Mouse (Mus musculus) cerebellum, adult 11 months (tissue): Measurements from ENCODE around the gene Tpk1.

Source experiments
- DNase-seq: peaks from one replicate; pipeline ENCODE4 v3.0.0; 2022

Gene Tpk1

GRCm38 (mm10) chr6:43665677-43666546 lies at the start of gene Tpk1:
Tpk1 (minus strand) TSS chr6:43666278.
- DNase-seq = peak; percentile 93

DNA sequence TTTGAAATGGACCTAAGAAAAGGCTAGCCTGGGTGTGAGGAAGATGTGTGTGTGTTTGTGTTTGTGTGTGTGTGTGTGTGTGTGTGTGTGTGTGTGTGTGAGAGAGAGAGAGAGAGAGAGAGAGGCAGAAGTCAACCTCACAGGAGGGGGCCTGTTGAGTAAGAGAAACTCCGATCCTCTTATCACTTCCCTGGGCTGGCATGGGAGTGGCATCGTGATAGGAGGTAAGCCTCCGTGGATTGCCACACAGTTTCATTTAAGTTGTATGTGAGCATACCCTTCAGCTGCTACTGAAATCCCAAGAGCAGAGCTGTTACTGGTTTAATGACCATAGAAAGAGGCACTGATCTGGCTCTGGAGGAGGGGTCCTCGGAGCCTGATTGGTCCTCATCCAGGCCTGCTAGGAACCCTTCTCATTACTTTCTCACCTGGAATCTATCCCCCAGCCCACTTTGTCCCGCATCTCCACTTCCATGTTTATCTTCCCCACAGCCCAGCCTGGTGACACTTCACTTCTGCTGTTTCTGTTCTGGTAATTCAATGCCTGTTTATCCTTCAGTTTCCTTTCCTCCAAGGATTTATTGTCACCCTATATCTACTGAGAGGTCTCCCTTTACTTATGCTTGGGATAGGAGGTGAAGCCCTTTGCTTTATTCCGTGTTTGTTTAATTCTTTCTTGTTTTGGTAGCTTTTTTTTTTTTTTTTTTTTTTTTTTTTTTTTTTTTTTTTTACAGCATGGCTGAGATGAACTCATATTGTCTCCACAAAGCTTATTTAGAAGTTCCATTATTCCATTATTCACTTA lies 36.9 kb upstream of the Tpk1 start:
- no peak for DNase-seq

DNA sequence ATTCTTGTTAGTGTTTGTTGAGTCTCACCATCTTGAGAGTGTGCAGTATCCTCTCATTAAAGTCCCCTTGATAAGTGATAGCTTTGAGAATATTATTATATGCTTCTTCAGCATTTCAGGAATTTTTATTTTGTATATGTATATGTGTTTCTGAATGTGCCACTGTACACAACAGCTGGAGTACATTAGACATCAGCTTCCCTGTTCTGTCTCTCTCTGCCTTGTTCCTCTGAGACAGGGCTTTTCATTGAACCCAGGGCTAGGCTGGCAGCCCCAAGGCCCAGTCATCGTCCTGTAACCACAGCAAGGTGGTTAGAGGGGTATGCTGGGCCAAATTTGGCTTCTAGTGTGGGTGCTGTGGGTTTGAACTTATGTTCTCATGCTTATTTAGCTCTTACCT lies 25.8 kb upstream of the Tpk1 start:
- DNase-seq = no peak

DNA sequence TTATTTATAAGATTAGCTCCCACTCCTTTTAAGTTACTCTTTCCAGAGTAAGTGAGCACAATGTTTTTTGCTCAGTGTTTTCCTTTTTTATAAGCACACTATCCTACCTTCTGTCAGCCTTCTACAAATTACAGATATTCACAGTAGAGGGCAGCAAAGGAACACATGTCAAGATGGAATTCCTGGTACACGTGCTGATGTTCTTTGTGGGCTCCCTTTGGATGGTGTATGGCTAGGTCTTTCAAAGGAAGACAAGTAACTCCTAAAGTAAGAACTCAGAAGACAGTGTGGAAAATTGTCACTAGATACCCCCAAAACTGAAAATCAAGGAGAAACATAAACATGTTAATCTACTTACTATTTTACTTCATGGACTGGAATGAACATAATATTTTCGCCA lies 19.9 kb upstream of the Tpk1 start:
- DNase-seq = no peak

- DNase-seq = no peak
Measured at GRCm38 (mm10) chr6:43682535-43682934, 16.5 kb upstream of the Tpk1 start.

- no peak for DNase-seq
Measured at GRCm38 (mm10) chr6:43678689-43679212, 12.7 kb upstream of the Tpk1 start.

DNA sequence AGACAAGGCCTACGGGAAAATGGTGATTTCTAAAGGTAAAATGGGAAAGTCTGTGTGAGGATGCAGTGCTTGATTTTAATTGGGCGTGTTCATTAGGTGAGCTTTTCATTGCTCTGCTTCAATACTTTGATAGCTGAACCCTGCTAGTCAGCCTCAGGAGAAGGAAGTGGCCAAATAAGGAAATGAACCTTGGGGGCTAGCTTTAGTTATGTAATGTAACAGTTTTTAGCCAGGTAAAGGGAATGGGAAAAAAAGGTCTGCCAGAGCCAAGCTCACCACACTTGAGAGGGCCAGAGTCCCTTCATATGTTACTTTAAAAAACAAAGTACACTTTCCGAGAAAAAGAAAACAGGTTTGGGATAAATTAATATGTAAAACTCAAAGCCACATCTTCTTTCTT lies 11.5 kb upstream of the Tpk1 start:
- DNase-seq = no peak

- no peak for DNase-seq
Measured at GRCm38 (mm10) chr6:43676139-43676538, 10.1 kb upstream of the Tpk1 start.

- no peak for DNase-seq
Measured at GRCm38 (mm10) chr6:43674986-43675760, 9.1 kb upstream of the Tpk1 start.

GRCm38 (mm10) chr6:43670939-43671338 lies 4.9 kb upstream of the Tpk1 start:
- DNase-seq = no peak

DNA sequence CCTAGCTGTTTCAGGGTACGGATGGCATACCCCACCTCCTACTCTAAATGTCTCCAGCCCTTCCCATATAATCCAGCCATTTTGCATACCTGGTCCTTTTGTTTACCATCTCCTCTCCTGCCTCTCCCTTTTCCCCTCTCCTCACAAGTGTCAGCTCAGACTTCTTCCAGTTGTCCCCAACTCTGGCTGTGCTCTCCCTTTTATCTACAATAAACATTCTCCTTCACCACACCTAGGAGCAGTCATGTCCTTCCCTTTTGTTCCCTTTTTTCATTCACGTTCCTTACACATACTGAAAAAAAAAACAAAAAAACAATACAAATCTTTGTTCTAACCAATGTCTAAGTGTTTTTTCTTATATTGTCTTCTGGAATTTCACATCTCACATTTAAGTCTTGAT lies 1.6 kb upstream of the Tpk1 start:
- no peak for DNase-seq

GRCm38 (mm10) chr6:43666611-43667400 lies 728 bp upstream of the Tpk1 start:
- DNase-seq = no peak

DNA sequence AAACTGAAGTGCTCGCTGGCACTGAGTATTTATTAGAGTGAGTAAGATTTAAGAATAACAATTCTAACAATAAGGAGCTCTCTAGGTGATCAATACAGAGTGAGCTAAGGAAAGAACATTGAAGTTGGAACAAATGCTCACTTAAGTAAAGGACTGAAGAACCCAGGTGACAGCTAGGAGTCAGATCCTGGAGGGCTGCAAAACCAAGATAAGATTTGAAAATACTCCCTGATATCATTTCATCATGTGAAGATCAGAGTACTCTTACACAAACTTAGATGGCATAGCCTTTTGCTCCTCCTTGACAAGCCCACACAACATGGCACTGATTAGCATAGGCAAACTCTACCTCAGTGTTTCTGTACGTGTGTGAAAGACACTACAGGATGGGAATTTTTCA lies 4.3 kb downstream of the Tpk1 start:
- DNase-seq = no peak

DNA sequence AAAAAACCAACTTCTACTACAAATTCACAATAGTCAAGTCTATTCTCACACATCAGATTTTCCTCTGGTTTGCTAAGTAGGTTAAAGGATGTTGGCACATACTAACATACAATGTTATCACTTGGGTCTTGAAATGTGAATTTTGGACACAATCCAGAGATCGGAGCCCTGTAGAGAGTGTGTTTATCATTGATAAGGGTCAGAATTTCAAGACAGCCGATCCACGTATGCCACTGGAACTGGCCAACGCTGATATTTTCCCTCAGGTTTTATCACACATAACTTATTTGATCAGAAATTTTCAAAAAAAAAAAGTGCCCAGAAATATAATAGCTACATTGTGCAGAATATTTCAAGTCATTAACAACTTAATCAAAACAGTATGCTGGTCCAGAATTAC lies 7.8 kb downstream of the Tpk1 start:
- DNase-seq = no peak

DNA sequence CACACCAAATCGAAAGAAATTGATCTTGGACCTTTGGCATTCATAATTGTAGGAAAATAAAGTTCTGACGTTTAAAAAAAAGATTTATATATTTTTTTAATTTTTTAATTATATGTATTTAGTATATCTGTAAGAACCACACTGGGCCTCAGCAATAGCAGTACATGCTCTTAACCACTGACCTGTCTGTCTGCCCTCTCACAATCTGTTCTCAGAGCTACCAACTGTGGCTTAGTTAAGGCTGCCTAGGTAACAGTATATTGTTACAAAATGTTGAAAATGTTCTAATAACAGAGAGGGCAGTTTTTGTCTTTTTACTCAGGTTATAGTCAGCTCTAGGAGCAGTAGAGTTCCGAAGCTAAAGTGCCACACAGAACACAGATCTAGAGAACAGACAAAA lies 8.2 kb downstream of the Tpk1 start:
- DNase-seq = no peak

DNA sequence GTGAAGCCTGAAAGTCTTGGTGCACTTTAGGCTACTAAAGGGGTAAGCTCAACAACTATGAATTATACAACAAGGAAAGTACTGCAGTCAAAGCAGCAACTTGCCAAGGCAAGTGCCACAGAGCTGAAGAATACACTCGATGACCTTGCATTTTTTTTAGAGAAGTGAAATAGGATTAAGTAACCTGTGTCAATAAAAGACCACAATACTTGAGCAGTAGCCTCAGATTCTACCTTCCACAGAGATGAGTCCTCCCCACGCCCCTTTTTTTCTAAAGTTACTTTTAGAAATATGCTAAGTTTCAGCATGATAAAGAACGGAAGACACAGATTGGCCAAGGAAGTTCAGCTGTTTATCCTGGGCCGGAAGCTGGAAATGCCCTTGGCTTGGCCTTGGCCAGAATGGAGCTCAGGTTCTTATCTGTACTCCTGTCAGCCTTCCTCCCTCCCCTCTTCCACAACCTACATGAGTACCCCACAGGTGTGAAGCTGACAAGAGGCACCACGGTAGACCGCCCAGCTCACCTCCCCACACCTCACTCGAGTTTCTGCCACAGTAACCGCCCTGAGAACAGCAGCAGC lies 11.1 kb downstream of the Tpk1 start:
- no peak for DNase-seq

- DNase-seq = peak; percentile 79
Measured at GRCm38 (mm10) chr6:43649516-43649915, 16.6 kb downstream of the Tpk1 start.

- no peak for DNase-seq
Measured at GRCm38 (mm10) chr6:43645674-43646073, 20.4 kb downstream of the Tpk1 start.

DNA sequence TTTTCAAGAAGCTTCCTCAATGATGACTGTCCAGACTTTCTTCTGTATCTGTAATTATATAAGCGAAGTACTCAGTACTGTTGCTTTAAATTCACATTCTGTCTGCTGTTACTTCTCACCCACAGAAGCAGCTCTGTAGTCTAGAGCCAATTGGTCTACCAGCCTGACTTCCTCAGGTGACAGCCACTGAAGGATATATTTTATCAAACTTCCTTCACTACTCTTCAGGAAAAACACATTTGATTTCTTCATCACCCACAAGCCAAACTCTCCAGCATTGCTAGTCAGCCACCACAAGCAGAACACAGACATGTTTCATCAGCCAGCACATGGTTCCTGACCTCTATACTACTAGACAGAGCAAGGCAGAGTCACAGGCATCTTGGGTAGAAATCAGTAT lies 21.0 kb downstream of the Tpk1 start:
- no peak for DNase-seq

- no peak for DNase-seq
Measured at GRCm38 (mm10) chr6:43643718-43644117, 22.4 kb downstream of the Tpk1 start.

GRCm38 (mm10) chr6:43642375-43642774 lies 23.7 kb downstream of the Tpk1 start:
- no peak for DNase-seq

GRCm38 (mm10) chr6:43640621-43641020 lies 25.5 kb downstream of the Tpk1 start:
- no peak for DNase-seq
